Mouse (Mus musculus): ENCODE measurements around the gene Ubxn11. TPM values are rescaled to one million over a fixed set of nuclear protein-coding genes. Genes with fewer than 3 reads are reported as not detected.

The Ubxn11 gene
- total and polyA plus RNA-seq, 2 experiments from 2014 or later = 13.7 to 14.3 TPM

DNA sequence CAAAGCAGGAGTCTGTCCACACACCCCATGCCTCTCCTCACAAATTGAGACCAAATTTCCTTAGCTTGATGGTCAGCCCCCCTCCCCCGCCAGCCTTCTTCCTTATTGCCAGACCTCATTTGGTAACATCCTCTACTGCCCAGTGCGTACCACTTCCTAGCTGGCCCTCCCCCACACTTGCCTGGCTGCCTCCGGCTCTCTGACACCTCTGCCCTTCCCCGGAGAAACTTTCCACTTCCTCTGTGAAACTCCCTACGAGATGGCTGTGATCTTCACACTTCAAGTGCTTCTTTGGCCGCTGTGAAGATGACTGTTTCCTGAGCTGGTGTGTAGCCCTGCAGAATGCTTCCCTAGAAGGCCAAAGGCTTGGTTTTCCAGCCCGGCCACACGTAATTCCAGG, 3.7 kb upstream of the Ubxn11 start:
- Histone ChIP-seq H3K9me3 (ENCODE audit: low read length) (no peaks in the 10 kb centered on the region), H3K9ac (no peak overlapping the region), H3K27ac (ENCODE audit: low read depth, low read length) (no peak overlapping the region), H3K4me2 (ENCODE audit: low read depth) (no peak overlapping the region), H3K4me1 (ENCODE audit: insufficient read depth) (no peaks in the 10 kb centered on the region; the same call in 1 of the 2 replicates), H3K4me3 (ENCODE audit: low read depth, low read length) (no peak overlapping the region), H3K36me3 (ENCODE audit: insufficient read depth) (no peaks in the 10 kb centered on the region), H3K27me3 (ENCODE audit: insufficient read depth, low read length) (no peaks in the 10 kb centered on the region)
- DNase-seq (no peak), ATAC-seq (no peak)
- WGBS = 79% methylated on average over 8 of the region's 8 CpGs
- no peak for TF ChIP-seq CTCF (IDR thresholded peaks at IDR 0.05; ENCODE audit: low read depth)

DNA sequence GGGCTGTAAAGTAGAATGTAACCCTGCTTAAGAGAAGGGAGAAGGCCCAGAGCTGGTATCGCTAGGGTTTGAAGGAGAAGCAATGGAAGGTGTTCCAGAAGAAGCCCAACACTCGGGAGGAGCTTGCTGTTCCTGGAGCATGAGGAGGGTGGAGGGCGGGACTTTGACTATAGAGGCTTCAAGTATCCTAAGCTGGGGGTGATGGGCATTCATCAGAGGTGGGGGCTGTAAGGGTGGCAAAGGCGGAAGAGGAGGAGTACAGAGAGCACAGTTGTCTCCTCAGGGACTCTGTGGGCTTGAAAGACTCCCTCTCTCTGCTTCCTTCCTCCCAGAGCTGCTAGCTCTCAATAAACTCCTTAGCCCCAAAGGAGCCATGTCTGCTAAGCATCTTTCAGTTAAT, 2.1 kb upstream of the Ubxn11 start:
- Histone ChIP-seq H3K9ac (no peak overlapping the region), H3K27me3 (ENCODE audit: insufficient read depth, low read length) (no peaks in the 10 kb centered on the region), H3K9me3 (ENCODE audit: low read length) (no peaks in the 10 kb centered on the region), H3K27ac (ENCODE audit: low read depth, low read length) (no peak overlapping the region), H3K36me3 (ENCODE audit: insufficient read depth) (no peaks in the 10 kb centered on the region), H3K4me1 (ENCODE audit: insufficient read depth) (no peaks in the 10 kb centered on the region; the same call in 1 of the 2 replicates), H3K4me3 (ENCODE audit: low read depth, low read length) (no peak overlapping the region), H3K4me2 (ENCODE audit: low read depth) (no peak overlapping the region)
- TF ChIP-seq CTCF (IDR thresholded peaks at IDR 0.05; ENCODE audit: low read depth) = no peak
- WGBS = 87% methylated on average over 4 of the region's 4 CpGs
- ATAC-seq (no peak), DNase-seq (no peak)

DNA sequence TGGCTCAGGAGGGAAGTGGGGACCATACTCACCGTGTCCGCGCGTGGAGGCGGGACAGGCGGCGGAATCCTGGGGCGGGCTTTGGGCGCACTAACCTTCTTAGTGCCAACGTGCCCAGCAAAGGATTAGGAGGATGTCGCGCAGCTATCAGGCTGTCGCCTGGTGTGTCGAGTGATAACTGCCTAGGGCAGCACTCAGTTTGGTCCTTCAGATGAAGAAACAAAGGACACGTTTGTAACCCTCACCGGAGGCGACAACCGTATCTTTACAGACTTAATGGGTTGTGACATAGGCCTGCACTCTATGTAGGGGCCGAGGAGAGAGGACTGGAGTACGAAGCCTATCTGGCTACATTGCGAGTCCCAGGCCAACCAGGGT, 361 bp downstream of the Ubxn11 start:
- H3K9ac ChIP-seq = peak overlapping the region; percentile 57
- peak overlapping the region; percentile 79 for H3K4me3 ChIP-seq (ENCODE audit: low read depth, low read length)
- peak overlapping the region; percentile 74 for H3K4me2 ChIP-seq (ENCODE audit: low read depth)
- 6% methylated on average over 21 of the region's 21 CpGs for WGBS
- DNase-seq (no peak), ATAC-seq (peak; percentile 56)
- no peaks in the 10 kb centered on the region for H3K27me3 ChIP-seq (ENCODE audit: insufficient read depth, low read length)
- no peak for TF ChIP-seq CTCF (IDR thresholded peaks at IDR 0.05; ENCODE audit: low read depth)
- H3K27ac ChIP-seq (ENCODE audit: low read depth, low read length) = no peak overlapping the region
- H3K4me1 ChIP-seq (ENCODE audit: insufficient read depth) = no peaks in the 10 kb centered on the region; the same call in 1 of the 2 replicates
- no peaks in the 10 kb centered on the region for H3K36me3 ChIP-seq (ENCODE audit: insufficient read depth)
- H3K9me3 ChIP-seq (ENCODE audit: low read length) = no peaks in the 10 kb centered on the region

DNA sequence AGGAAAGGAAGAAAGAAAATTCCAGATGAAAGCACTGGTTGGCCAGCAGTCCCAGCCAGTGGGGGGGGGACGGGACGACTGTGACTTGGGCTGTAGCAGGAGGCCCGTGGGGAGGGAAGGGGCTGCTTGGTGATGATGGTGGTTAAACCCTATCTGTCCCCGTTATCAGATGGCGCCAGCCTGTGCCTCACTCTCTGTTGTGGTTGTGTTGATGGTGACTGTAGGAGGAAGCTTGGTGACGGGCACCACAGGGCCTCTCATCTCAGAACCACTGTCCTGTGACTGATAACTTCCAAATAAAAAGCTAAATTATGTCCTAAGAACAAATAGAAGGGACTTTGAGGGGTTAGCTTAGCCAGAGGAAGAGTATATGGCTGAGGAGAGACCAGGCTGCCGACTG, 3.7 kb downstream of the Ubxn11 start:
- WGBS = 84% methylated on average over 7 of the region's 7 CpGs
- ATAC-seq = no peak
- H3K9ac ChIP-seq = no peak overlapping the region

DNA sequence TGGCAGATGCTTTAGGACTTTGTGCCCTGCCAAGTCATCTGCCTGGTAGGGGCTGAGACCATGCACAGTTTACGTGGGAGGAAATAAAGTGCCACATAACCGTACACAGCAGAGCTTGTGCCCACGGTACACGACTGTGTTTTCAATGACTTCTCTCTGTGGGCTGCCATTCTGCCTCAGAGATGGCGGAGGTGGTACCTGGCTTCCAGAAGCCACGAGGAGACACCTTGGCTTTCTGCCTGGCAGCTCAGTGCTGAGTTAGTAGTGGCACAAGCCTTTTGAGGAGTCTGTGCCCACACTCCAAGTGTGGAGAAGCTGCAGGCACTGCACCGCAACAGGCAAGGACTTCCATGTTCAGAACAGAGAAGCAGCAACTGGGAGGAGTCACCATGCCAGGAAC, 5.4 kb downstream of the Ubxn11 start:
- H3K9ac ChIP-seq = no peak overlapping the region
- DNase-seq = no peak
- TF ChIP-seq CTCF (IDR thresholded peaks at IDR 0.05; ENCODE audit: low read depth) = no peak
- no peaks in the 10 kb centered on the region for H3K27me3 ChIP-seq (ENCODE audit: insufficient read depth, low read length)
- no peaks in the 10 kb centered on the region for H3K9me3 ChIP-seq (ENCODE audit: low read length)
- no peaks in the 10 kb centered on the region; the same call in 1 of the 2 replicates for H3K4me1 ChIP-seq (ENCODE audit: insufficient read depth)
- WGBS = 81% methylated on average over 7 of the region's 7 CpGs
- H3K27ac ChIP-seq (ENCODE audit: low read depth, low read length) = no peak overlapping the region
- H3K4me3 ChIP-seq (ENCODE audit: low read depth, low read length) = no peak overlapping the region
- H3K4me2 ChIP-seq (ENCODE audit: low read depth) = no peak overlapping the region
- H3K36me3 ChIP-seq (ENCODE audit: insufficient read depth) = no peaks in the 10 kb centered on the region
- no peak for ATAC-seq

More for the DNA sequence above, 3.7 kb downstream of the Ubxn11 start:
- TF ChIP-seq CTCF (IDR thresholded peaks at IDR 0.05; ENCODE audit: low read depth) = no peak
- H3K27me3 ChIP-seq (ENCODE audit: insufficient read depth, low read length) = no peaks in the 10 kb centered on the region
- no peak overlapping the region for H3K4me2 ChIP-seq (ENCODE audit: low read depth)
- no peaks in the 10 kb centered on the region for H3K9me3 ChIP-seq (ENCODE audit: low read length)
- H3K36me3 ChIP-seq (ENCODE audit: insufficient read depth) = no peaks in the 10 kb centered on the region
- no peak for DNase-seq
- H3K27ac ChIP-seq (ENCODE audit: low read depth, low read length) = no peak overlapping the region
- no peak overlapping the region for H3K4me3 ChIP-seq (ENCODE audit: low read depth, low read length)
- no peaks in the 10 kb centered on the region; the same call in 1 of the 2 replicates for H3K4me1 ChIP-seq (ENCODE audit: insufficient read depth)

DNA sequence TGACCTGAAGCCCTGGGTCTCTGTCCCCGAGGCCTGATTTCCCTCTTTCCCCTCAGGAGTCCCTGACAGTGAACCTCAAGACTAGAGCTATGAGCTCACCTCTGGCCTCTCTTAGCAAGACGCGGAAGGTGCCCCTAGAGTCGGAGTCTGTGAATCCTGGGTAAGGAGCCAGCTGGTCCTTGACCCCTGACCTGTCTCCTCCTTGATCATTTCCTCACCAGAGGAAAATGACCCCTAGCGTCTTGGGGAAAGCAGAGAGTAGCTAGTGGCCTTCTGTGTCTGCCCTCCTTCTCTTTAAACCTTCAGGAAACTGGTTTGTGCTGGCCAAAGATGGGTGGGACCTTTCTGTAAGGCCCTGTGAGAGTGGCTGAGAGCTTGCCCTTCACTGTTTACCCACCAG, 5.8 kb downstream of the Ubxn11 start:
- Histone ChIP-seq H3K4me1 (ENCODE audit: insufficient read depth) (no peaks in the 10 kb centered on the region), H3K9me3 (ENCODE audit: low read length) (no peaks in the 10 kb centered on the region), H3K9ac (no peak overlapping the region), H3K4me3 (ENCODE audit: low read depth, low read length) (no peak overlapping the region), H3K27ac (ENCODE audit: low read depth, low read length) (no peak overlapping the region), H3K4me2 (ENCODE audit: low read depth) (no peak overlapping the region), H3K36me3 (ENCODE audit: insufficient read depth) (no peaks in the 10 kb centered on the region), H3K27me3 (ENCODE audit: insufficient read depth, low read length) (no peaks in the 10 kb centered on the region)
- DNase-seq = no peak
- ATAC-seq = no peak
- 68% methylated on average over 5 of the region's 5 CpGs for WGBS
- TF ChIP-seq CTCF (IDR thresholded peaks at IDR 0.05; ENCODE audit: low read depth) = no peak

DNA sequence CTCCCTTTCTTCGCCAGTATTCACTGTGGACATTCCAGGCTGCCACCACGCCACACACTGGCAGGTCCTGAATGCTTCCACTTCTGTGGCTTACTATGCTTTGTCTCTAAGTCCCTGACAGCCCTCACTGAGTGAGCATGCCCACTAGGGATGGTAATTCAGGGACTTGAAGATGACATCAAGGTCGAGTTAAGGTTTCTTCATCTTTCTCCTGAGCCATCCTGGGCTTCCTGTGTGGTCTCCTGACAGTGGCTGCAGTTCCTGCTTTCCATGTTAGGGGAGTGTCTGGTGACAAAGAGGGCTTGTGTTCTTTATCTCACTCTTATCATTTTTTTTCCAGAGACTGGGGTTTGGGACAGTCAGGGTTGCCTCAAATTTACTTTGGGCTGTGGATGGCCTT, 8.3 kb downstream of the Ubxn11 start:
- no peaks in the 10 kb centered on the region for H3K27me3 ChIP-seq (ENCODE audit: insufficient read depth, low read length)
- no peak for ATAC-seq
- no peak overlapping the region for H3K27ac ChIP-seq (ENCODE audit: low read depth, low read length)
- TF ChIP-seq CTCF (IDR thresholded peaks at IDR 0.05; ENCODE audit: low read depth) = no peak
- no peaks in the 10 kb centered on the region for H3K9me3 ChIP-seq (ENCODE audit: low read length)
- no peak for DNase-seq
- H3K4me1 ChIP-seq (ENCODE audit: insufficient read depth) = no peaks in the 10 kb centered on the region
- H3K36me3 ChIP-seq (ENCODE audit: insufficient read depth) = no peaks in the 10 kb centered on the region
- no peak overlapping the region for H3K4me2 ChIP-seq (ENCODE audit: low read depth)
- H3K9ac ChIP-seq = no peak overlapping the region
- 51% methylated on average over 3 of the region's 3 CpGs for WGBS
- H3K4me3 ChIP-seq (ENCODE audit: low read depth, low read length) = no peak overlapping the region

DNA sequence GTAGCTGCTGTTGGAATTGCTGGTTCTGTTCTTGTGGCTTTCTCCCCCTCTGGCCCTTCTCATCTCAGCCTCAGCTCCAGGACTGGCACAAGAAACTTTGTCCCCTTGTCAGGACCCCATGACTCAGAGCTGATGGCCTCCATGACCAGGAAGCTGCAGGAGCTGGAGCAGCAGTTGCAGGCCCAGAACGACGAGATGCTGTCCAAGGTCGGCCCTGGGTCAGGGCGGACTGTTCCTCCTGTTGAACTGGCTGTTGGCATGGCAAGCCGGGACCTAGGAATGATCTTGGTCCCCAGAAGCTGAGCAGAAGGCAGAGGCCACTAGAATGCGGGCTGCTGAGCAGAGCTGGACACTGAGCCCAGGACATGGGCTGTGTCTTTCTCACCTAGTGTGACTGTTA, 10.0 kb downstream of the Ubxn11 start:
- no peak overlapping the region for H3K27ac ChIP-seq (ENCODE audit: low read depth, low read length)
- ATAC-seq = no peak

More for the DNA sequence above, 10.0 kb downstream of the Ubxn11 start:
- Histone ChIP-seq H3K4me3 (ENCODE audit: low read depth, low read length) (no peak overlapping the region), H3K9ac (no peak overlapping the region), H3K4me2 (ENCODE audit: low read depth) (no peak overlapping the region), H3K36me3 (ENCODE audit: insufficient read depth) (no peaks in the 10 kb centered on the region), H3K27me3 (ENCODE audit: insufficient read depth, low read length) (no peaks in the 10 kb centered on the region), H3K4me1 (ENCODE audit: insufficient read depth) (no peaks in the 10 kb centered on the region), H3K9me3 (ENCODE audit: low read length) (no peaks in the 10 kb centered on the region)
- no peak for TF ChIP-seq CTCF (IDR thresholded peaks at IDR 0.05; ENCODE audit: low read depth)
- 86% methylated on average over 6 of the region's 6 CpGs for WGBS
- no peak for DNase-seq
